ENCODE assay signal across 9 mouse cellular contexts in genomic region chr13:35773763-35774162, GRCm38 (mm10).
DNase-seq lines count a peak whose midpoint lies in the region; ATAC-seq and TF ChIP-seq lines count a peak whose summit lies in the region.
"Had no signal": no experiment of that assay in that cellular context is flagged by ENCODE, and none has a peak within 500 bp of the region (broad histone marks: within the 10 kb centered on the region; RNA-seq: fewer than 3 reads in every experiment).

No protein-coding gene starts in this region.

- peak; percentile 55; the same call in 1 of the 2 replicates for ATAC-seq in liver, embryonic 11.5 days (replicated peaks; ENCODE audit: low FRiP score)
- no peak for ATAC-seq in liver, postnatal 0 days
- no peak for ATAC-seq in megakaryocyte, adult 5-6 weeks (ENCODE audit: poor library complexity, severe bottlenecking)
- ATAC-seq: hindbrain, embryonic 16.5 days had no signal

- H3K4me3 ChIP-seq in liver, embryonic 11.5 days (ENCODE audit: low read depth, low read length), result no peak overlapping the region
- no peak overlapping the region for H3K4me3 ChIP-seq in liver, postnatal 0 days (ENCODE audit: low read depth, low read length)

- H3K27me3 ChIP-seq in liver, embryonic 11.5 days (replicated peaks; ENCODE audit: control insufficient read depth, insufficient read depth, low read length), result no peaks in the 10 kb centered on the region
- H3K27me3 ChIP-seq in liver, postnatal 0 days (ENCODE audit: insufficient read depth, low read length), result no peaks in the 10 kb centered on the region

- H3K4me1 ChIP-seq in liver, embryonic 11.5 days (replicated peaks; ENCODE audit: control insufficient read depth, insufficient read depth, low read length), result peaks cover 15% of the 10 kb centered on the region; the same call in 1 of the 2 replicates
- peaks cover 4% of the 10 kb centered on the region for H3K4me1 ChIP-seq in liver, postnatal 0 days (ENCODE audit: insufficient read depth)

- no peak overlapping the region for H3K4me2 ChIP-seq in liver, embryonic 11.5 days
- H3K4me2 ChIP-seq in liver, postnatal 0 days (ENCODE audit: low read depth, low read length), result no peak overlapping the region

- no peaks in the 10 kb centered on the region for H3K9me3 ChIP-seq in liver, embryonic 11.5 days (ENCODE audit: control insufficient read depth, low read length)
- no peaks in the 10 kb centered on the region for H3K9me3 ChIP-seq in liver, postnatal 0 days (ENCODE audit: low read length)

- TF ChIP-seq EP300 in liver, postnatal 0 days (IDR thresholded peaks at IDR 0.05; ENCODE audit: low read depth), result no peak

- WGBS in liver, embryonic 11.5 days, result 65% methylated on average over 7 of the region's 7 CpGs
- 76% methylated on average over 7 of the region's 7 CpGs for WGBS in liver, postnatal 0 days (ENCODE audit: insufficient replicate concordance)

- H3K9ac ChIP-seq in liver, embryonic 11.5 days (ENCODE audit: low read depth, low read length), result no peak overlapping the region
- H3K9ac ChIP-seq in liver, postnatal 0 days (replicated peaks), result no peak overlapping the region

- no peak overlapping the region for H3K27ac ChIP-seq in liver, embryonic 11.5 days (ENCODE audit: low read depth, low read length)
- no peak overlapping the region for H3K27ac ChIP-seq in liver, postnatal 0 days (ENCODE audit: low read depth)

- peak; percentile 63 for TF ChIP-seq CTCF in liver, postnatal 0 days (IDR thresholded peaks at IDR 0.05; ENCODE audit: low read depth)

- DNase-seq in embryo, embryonic 10.5 days (ENCODE audit: low spot score), result peak; percentile 13
- DNase-seq in embryo, embryonic 9.5 days (ENCODE audit: extremely low spot score), result no peak
- no peak for DNase-seq in liver, embryonic 11.5 days (ENCODE audit: low spot score)
- no peak for DNase-seq in liver
- DNase-seq in adrenal gland, postnatal 36 days, result peak; percentile 23 to 45
- DNase-seq in liver, postnatal 0 days, result no peak
- no peak for DNase-seq in spleen, postnatal 14 days (ENCODE audit: low spot score in 2 of 2)

- no peaks in the 10 kb centered on the region for H3K36me3 ChIP-seq in liver, embryonic 11.5 days (ENCODE audit: control insufficient read depth, insufficient read depth, low read length)
- no peaks in the 10 kb centered on the region for H3K36me3 ChIP-seq in liver, postnatal 0 days (replicated peaks; ENCODE audit: insufficient read depth, low read length)

Comparison
In these comparisons a context has a peak if more than half of its experiments do, and no peak if none do; other contexts are left out.
1. DNase-seq: peak in embryo, embryonic 10.5 days (single experiment) and adrenal gland, postnatal 36 days (2 of 2); none in embryo, embryonic 9.5 days (single experiment), liver, embryonic 11.5 days (single experiment), liver (single experiment), liver, postnatal 0 days (single experiment) and spleen, postnatal 14 days (0 of 2).